Mouse (Mus musculus): ENCODE results near the gene Stx16. TPM values are rescaled to one million over a fixed set of nuclear protein-coding genes. Genes with fewer than 3 reads are reported as not detected.

Gene Stx16
- total RNA-seq (2021) = 10 to 100 TPM; 16.4 to 17.3 TPM
- long read RNA-seq, experiment 1, partial matches to known transcripts = 0 of 1 reads
- long read RNA-seq, experiment 1, other reads (novel, unspliced or antisense) = 1 of 1 reads
- long read RNA-seq, experiment 2, partial matches to known transcripts = 0 of 4 reads
- long read RNA-seq, experiment 2, other reads (novel, unspliced or antisense) = 4 of 4 reads

- DNase-seq = peak; percentile 96 to 99
These were observed at the start of gene Stx16 for GRCm38 (mm10) chr2:174075673-174076432. Stx16 (plus strand) TSS chr2:174076308.

DNA sequence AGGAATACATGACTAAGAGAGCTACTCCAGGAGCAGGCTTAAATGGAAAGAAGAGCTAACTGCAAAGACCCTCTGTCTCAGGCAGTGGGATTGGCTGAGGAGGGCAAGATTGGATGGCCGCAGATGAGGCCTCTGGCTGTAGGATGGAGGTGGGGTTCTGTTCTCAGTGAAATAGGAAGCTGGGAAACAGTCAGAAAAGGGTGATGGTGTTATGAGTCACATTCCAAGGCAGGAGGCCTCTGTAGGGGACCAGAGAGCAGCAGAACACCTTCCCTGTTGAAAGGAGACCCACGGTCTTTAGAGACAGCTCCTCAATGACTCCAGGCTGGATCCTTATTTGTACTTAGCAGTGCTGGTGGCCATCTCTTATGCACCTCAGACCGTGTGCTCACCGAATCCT, 49.7 kb upstream of the Stx16 start:
- no peak for DNase-seq

DNA sequence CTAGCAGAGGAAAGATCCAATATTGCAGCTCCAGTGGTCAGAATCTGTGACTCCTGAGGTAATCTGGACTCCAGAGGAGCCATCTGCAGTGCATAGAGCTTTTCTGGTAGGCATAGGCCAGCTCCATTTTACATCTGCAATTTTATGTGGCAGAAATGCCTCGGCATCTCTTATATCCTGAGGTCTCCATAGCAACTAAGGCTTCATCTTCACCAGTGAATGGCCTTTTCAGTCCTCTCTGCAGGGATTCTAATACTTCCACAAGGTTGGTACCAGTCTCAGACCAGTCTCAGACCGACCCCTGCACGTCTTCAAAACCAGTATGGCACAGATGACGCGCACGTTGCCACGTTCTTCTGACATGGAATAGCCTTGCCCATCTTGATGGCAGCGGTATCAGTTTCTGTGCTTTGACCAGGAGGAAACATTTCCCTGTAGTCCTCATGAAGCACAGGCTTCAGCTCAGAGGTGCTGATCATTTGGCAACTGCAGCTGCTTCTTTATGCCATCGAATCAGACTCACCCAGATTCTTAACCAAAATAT, 42.8 kb upstream of the Stx16 start:
- DNase-seq = no peak

- no peak for DNase-seq
These were observed 28.5 kb upstream of the Stx16 start for GRCm38 (mm10) chr2:174047656-174048055.

DNA sequence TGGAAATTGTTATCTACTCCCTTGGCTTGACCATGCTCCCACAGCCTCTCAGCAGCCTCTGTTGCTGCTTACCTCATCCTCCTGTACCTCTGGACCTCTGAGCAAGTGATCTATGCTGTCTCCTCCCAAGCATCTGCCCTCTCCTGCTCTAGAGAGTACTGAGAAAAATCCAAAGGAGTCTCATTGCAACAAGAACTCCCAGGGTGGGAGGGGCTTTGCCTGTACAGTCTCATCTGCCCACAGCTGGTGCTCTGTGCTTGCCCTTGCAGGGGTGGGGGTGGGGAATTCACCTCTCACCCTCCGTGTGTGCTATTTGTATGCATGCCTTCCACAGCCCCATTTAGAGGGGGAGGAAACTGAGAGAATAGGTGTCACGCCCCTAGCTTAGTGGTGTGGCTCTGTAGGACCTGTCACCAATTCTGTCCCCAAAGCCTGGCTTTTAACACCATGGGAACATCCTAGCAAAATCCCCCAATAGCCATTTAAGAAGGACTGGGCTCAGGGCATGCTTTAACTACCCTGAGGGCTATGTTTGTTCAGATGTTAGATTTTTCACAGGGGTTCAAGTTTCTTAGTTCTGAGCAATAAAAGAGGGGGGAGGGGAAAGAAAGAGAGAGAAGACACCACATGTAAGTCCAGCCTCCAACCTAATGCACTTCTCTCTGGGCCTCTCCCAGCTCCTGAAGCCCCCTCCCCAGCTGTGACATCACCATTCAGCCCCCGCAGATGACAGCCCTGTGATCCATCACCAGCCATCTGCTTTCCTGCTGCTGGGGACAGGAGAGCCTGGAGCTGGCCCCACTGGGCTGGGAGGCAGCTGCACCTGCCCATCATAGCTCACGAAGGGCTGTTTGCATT, 26.4 kb upstream of the Stx16 start:
- DNase-seq = no peak

- DNase-seq = no peak
These were observed 25.8 kb upstream of the Stx16 start for GRCm38 (mm10) chr2:174050339-174050685.

- no peak for DNase-seq
These were observed 25.0 kb upstream of the Stx16 start for GRCm38 (mm10) chr2:174051081-174051481.

DNA sequence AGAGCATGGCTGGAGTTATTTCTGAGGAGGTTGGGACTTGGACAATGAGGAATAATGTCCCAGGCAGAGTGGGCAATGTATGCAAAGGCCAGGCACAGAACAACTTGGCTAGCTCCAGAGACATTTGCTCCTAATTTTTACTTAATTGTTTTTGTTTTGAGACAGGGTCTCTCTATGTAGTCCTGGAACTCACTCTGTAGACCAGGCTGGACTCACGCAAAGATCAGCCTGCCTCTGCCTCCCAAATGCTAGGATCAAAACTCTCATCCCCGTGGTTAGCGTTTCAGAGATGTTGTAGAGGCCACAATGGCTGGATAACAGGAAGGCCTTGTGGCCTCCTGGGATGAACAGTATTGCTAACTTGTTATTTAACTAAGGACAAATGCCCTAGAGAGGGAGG, 21.6 kb upstream of the Stx16 start:
- DNase-seq = no peak

DNA sequence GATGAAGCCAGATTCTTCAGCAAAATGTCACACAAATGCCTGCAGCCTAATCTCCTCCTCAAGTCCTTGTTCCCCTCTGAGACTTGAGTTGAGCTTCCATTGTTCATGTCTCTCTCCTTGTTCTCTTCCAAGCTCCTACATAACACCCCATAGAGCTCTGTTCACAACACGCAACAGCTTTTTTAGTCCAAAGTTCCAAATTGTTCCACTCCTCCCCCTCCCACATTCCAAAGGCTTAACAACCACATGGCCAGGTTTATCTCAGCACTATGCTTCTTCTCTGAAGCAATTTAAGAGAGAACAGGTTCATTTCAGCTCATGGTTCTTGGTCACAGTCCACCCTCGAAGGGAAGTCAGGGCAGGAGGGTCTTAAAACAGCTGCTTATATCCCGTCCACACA, 18.4 kb upstream of the Stx16 start:
- no peak for DNase-seq

GRCm38 (mm10) chr2:174058316-174058939, 17.7 kb upstream of the Stx16 start:
- DNase-seq = no peak

GRCm38 (mm10) chr2:174059591-174060385, 16.3 kb upstream of the Stx16 start:
- no peak for DNase-seq

DNA sequence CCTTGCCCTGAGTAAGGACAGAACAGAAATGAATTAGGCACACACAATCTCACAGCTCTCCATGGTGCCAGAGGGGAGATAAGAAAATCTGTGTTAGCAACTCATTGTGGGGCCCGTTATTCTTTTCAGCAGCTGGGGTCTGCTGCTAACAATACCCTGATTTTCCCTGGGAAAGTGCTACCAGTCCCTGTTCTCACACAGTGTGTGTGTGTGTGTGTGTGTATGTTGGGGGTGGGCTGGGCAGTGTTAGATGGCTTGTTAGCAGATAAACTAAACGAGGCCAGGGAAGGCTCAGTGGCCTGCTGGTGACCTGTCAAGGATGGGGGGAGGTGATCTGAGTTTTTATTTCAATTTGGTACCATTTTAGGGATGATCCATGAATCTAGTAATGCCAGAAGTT, 14.9 kb upstream of the Stx16 start:
- no peak for DNase-seq

DNA sequence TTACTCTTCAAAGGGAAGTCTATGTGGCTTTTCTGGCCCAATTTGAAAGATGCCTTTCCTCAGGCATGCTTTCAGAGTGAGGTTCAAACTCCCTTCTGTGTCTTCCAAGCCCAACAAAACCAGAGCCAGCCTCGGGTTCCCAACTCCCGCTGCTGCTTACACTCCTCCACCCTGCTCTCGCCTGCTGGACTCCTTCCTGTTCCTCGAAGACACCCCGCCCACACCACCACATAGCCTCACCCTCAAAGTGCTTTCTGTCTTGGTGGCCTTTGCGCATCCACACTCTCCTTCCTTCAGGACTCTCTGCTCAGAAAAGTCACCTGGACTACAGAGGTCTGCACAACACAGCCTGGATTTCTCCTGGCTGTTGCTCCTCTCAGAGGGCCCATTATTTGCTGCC, 13.0 kb upstream of the Stx16 start:
- DNase-seq = no peak

- no peak for DNase-seq
These were observed 12.4 kb upstream of the Stx16 start for GRCm38 (mm10) chr2:174063527-174064211.

GRCm38 (mm10) chr2:174067793-174068419, 8.2 kb upstream of the Stx16 start:
- no peak for DNase-seq

DNA sequence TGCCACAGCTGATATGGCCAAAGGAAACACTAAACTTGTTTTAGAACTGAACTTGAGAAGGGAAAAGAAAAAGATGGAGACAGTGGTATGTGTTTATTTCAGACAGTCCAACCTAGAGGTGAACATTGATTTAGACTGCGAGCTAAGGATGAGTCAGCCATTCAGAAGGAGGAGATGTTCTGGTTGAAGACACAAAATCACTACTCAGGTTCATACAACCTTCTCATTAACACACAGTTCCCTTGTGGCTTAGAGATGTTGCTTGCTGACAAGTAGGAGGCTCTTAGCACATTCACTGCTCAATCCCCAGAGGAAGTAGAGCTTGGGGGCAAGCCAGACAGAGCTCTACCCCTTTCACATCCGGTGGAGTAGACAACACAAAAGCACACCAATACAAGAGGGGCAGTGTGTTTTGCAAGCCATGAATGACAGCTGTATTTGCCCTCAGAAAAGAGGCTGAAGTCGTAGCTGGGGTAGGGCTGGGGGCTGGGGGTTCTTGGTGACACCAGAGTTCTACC, 6.5 kb upstream of the Stx16 start:
- DNase-seq = no peak

- DNase-seq = no peak
These were observed 4.7 kb upstream of the Stx16 start for GRCm38 (mm10) chr2:174071406-174071805.

GRCm38 (mm10) chr2:174073156-174073790, 2.8 kb upstream of the Stx16 start:
- DNase-seq = no peak

GRCm38 (mm10) chr2:174074621-174075020, 1.5 kb upstream of the Stx16 start:
- no peak for DNase-seq
